Mouse (Mus musculus): ENCODE data around the gene Commd2. TPM values are rescaled to one million over a fixed set of nuclear protein-coding genes. Genes with fewer than 3 reads are reported as not detected.
A peak's percentile ranks its signal among the peaks of the same experiment; 100 is the strongest.

The Commd2 gene
- polyA plus RNA-seq, 1 experiment = 52.9 TPM

DNA sequence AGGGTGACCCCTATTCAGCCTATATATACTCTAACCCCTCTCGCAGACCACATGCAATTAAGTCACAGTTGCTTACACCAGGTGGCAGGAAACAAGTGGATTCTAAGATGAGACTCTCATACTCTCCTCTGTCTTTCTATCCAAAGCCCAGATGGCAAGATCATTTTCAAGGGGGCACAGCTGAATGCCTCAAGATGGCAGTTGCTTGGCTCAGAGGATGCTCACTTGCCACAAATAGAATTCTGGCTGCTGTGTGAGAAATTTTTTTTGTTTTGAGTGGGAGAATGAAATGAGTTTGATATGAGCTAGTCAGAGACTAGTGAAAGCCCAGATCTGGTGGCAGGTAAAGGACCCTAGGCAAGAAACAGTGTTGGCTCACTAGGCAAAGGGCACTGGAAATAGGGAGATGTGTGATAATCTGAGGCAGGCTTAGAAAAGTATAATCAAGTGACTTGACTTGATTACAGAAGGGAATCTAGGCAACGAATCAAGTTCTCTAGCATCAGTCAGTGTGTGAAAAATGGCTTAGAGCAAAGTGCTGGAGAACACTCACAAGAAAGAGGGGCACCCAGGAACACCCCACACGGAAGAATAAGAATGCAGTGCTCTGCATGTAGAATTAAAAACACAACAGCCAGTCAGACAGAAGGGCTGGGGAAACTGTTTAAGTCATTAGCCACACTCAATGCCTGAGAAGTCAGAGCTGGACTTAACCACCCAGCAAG, 16.6 kb downstream of the Commd2 start:
- H3K79me2 ChIP-seq (ENCODE audit: control insufficient read depth, insufficient read depth) = no peaks in the 10 kb centered on the region
- no peaks in the 10 kb centered on the region for H3K79me3 ChIP-seq (ENCODE audit: low read depth)
- H3ac ChIP-seq (ENCODE audit: control insufficient read depth, insufficient read length, low read depth) = no peak overlapping the region
- no peaks in the 10 kb centered on the region for H3K27me3 ChIP-seq (ENCODE audit: control insufficient read depth, insufficient read depth, insufficient read length)
- H3K4me3 ChIP-seq (ENCODE audit: insufficient read depth, poor library complexity, severe bottlenecking) = no peak overlapping the region
- TF ChIP-seq MAX (IDR thresholded peaks at IDR 0.05) = no peak
- TF ChIP-seq CEBPB (IDR thresholded peaks at IDR 0.05; ENCODE audit: low read depth) = no peak
- no peak for TF ChIP-seq FOSL1 (IDR thresholded peaks at IDR 0.05; ENCODE audit: insufficient read depth, low read length, poor library complexity, severe bottlenecking)
- TF ChIP-seq USF1 (IDR thresholded peaks at IDR 0.05; ENCODE audit: low read depth) = no peak
- TF ChIP-seq MYOD1 (IDR thresholded peaks at IDR 0.05; ENCODE audit: control insufficient read depth, insufficient read length, low read depth) = no peak
- TF ChIP-seq MYOG (IDR thresholded peaks at IDR 0.05; ENCODE audit: control insufficient read depth, extremely low read depth, insufficient read length) = no peak
- no peak for TF ChIP-seq CTCF (IDR thresholded peaks at IDR 0.05; ENCODE audit: control insufficient read depth, insufficient read depth, insufficient read length)
- H3K36me3 ChIP-seq (ENCODE audit: control insufficient read depth, insufficient read depth) = no peaks in the 10 kb centered on the region

DNA sequence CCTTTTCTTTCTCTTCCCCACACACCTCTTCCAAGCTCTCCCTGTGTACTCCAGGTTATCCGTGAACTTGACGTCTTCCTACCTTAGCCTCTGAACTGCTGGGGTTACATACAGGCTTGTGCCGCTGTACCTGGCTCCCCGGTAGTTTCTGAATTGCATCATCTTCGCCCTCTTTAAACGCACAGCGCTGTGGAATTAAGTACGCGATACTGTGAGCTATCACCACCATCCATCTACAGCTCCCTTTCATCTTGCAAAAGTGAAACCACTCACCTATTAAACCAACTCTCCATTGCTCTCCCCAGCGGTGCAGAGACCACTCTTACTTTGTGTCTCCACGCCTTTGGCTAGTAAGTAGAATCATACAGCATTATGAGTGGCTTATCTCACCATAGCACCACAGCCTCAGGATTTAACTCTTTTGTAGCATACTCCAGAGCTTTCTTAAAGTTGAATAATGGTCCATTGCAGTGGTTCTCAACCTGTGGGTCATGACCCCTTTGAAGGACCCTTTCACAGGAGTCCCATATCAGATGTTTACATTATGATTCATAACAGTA, 24.5 kb downstream of the Commd2 start:
- H3K4me3 ChIP-seq (ENCODE audit: insufficient read depth, poor library complexity, severe bottlenecking) = no peak overlapping the region
- TF ChIP-seq MYOD1 (IDR thresholded peaks at IDR 0.05; ENCODE audit: control insufficient read depth, insufficient read length, low read depth) (no peak), CEBPB (IDR thresholded peaks at IDR 0.05; ENCODE audit: low read depth) (no peak), CTCF (IDR thresholded peaks at IDR 0.05; ENCODE audit: control insufficient read depth, insufficient read depth, insufficient read length) (no peak), FOSL1 (IDR thresholded peaks at IDR 0.05; ENCODE audit: insufficient read depth, low read length, poor library complexity, severe bottlenecking) (no peak), MAX (IDR thresholded peaks at IDR 0.05) (no peak), USF1 (IDR thresholded peaks at IDR 0.05; ENCODE audit: low read depth) (no peak), MYOG (IDR thresholded peaks at IDR 0.05; ENCODE audit: control insufficient read depth, extremely low read depth, insufficient read length) (no peak)
- H3ac ChIP-seq (ENCODE audit: control insufficient read depth, insufficient read length, low read depth) = no peak overlapping the region
- no peaks in the 10 kb centered on the region for H3K27me3 ChIP-seq (ENCODE audit: control insufficient read depth, insufficient read depth, insufficient read length)
- H3K79me3 ChIP-seq (ENCODE audit: low read depth) = no peaks in the 10 kb centered on the region
- H3K79me2 ChIP-seq (ENCODE audit: control insufficient read depth, insufficient read depth) = no peaks in the 10 kb centered on the region
- no peaks in the 10 kb centered on the region for H3K36me3 ChIP-seq (ENCODE audit: control insufficient read depth, insufficient read depth)

DNA sequence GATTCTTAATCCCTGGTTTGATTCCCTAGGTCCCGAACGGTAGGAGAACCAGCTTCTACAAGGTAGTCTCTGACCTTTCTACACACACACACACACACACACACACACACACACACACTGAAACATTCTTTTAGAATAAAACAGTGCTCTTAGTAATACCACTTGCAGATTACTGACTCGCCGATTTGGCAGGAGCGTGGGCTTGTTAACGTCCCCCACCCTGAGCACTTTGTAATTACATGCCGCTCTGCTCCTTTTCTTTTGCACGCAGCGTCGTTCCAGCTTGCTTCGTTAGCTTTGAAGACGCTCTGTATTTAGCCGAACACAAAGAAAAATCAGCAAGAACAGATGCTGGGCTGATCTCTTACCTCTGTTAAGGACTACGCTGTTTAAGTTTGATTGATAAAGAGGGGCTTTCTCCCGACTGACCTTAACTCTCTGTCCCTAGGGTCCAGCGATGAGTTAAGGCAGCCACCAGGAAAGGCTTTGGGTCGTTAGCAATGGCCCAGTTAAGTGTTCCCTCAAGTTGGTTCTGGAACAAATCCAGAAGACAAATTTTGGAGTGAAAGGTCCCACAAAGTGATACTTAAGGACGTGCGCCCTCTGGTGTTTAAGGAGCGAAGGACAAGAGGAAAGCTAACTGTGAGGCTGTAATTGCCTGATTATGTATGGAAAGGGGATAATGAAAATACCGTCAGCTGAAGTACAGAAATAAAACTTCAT, 26.1 kb downstream of the Commd2 start:
- Histone ChIP-seq H3K4me3 (ENCODE audit: insufficient read depth, poor library complexity, severe bottlenecking) (no peak overlapping the region), H3K36me3 (ENCODE audit: control insufficient read depth, insufficient read depth) (no peaks in the 10 kb centered on the region), H3ac (ENCODE audit: control insufficient read depth, insufficient read length, low read depth) (no peak overlapping the region), H3K79me2 (ENCODE audit: control insufficient read depth, insufficient read depth) (no peaks in the 10 kb centered on the region), H3K27me3 (ENCODE audit: control insufficient read depth, insufficient read depth, insufficient read length) (no peaks in the 10 kb centered on the region), H3K79me3 (ENCODE audit: low read depth) (no peaks in the 10 kb centered on the region)
- TF ChIP-seq MAX (IDR thresholded peaks at IDR 0.05) (no peak), MYOD1 (IDR thresholded peaks at IDR 0.05; ENCODE audit: control insufficient read depth, insufficient read length, low read depth) (no peak), CTCF (IDR thresholded peaks at IDR 0.05; ENCODE audit: control insufficient read depth, insufficient read depth, insufficient read length) (peak; percentile 34)

DNA sequence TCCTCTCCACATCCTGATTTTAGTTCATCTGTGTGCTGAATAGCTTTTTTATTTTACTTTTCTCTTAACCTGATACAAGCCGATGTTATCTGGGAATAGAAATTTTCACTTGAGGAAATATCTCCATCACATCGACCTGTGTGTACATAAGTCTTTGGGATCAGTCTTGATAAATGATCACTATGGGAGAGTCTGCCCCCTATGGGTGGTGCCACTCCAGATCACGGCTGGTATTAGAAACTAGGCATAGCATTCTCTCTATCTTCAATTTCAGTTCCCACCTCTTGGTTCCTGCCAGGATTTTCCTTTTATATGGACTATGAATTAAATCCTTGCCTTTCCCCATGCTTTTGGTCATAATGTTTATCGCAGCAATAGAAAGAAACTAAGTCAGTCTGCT, 31.8 kb downstream of the Commd2 start:
- no peaks in the 10 kb centered on the region for H3K36me3 ChIP-seq (ENCODE audit: control insufficient read depth, insufficient read depth)
- no peak overlapping the region for H3K4me3 ChIP-seq (ENCODE audit: insufficient read depth, poor library complexity, severe bottlenecking)

DNA sequence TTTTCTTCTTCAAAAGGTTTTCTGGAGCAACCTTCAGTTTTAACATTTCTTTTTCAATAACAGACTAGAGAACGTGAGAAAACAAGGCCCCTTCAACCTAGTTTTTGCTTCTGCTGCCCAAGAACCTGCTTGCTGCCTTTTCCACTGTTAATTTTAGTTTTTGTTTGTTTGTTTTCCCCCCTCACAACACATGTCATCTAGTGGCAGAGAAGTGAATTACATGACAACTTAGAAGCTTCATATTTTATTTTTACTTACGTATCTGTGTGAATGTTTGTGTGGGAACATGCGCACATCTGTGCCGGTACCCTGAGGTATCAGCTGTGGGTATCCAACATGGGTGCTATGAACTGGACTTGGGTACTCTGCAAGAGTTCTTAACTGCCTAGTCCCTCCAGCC, 35.9 kb downstream of the Commd2 start:
- no peak overlapping the region for H3ac ChIP-seq (ENCODE audit: control insufficient read depth, insufficient read length, low read depth)
- H3K36me3 ChIP-seq (ENCODE audit: control insufficient read depth, insufficient read depth) = no peaks in the 10 kb centered on the region
- TF ChIP-seq MYOD1 (IDR thresholded peaks at IDR 0.05; ENCODE audit: control insufficient read depth, insufficient read length, low read depth) (no peak), CTCF (IDR thresholded peaks at IDR 0.05; ENCODE audit: control insufficient read depth, insufficient read depth, insufficient read length) (no peak), USF1 (IDR thresholded peaks at IDR 0.05; ENCODE audit: low read depth) (no peak), FOSL1 (IDR thresholded peaks at IDR 0.05; ENCODE audit: insufficient read depth, low read length, poor library complexity, severe bottlenecking) (no peak), CEBPB (IDR thresholded peaks at IDR 0.05; ENCODE audit: low read depth) (no peak), MYOG (IDR thresholded peaks at IDR 0.05; ENCODE audit: control insufficient read depth, extremely low read depth, insufficient read length) (no peak), MAX (IDR thresholded peaks at IDR 0.05) (no peak)
- H3K79me3 ChIP-seq (ENCODE audit: low read depth) = no peaks in the 10 kb centered on the region
- H3K4me3 ChIP-seq (ENCODE audit: insufficient read depth, poor library complexity, severe bottlenecking) = no peak overlapping the region
- no peaks in the 10 kb centered on the region for H3K79me2 ChIP-seq (ENCODE audit: control insufficient read depth, insufficient read depth)
- H3K27me3 ChIP-seq (ENCODE audit: control insufficient read depth, insufficient read depth, insufficient read length) = no peaks in the 10 kb centered on the region

More for the DNA sequence above, 31.8 kb downstream of the Commd2 start:
- Histone ChIP-seq H3K27me3 (ENCODE audit: control insufficient read depth, insufficient read depth, insufficient read length) (no peaks in the 10 kb centered on the region), H3K79me3 (ENCODE audit: low read depth) (no peaks in the 10 kb centered on the region), H3K79me2 (ENCODE audit: control insufficient read depth, insufficient read depth) (no peaks in the 10 kb centered on the region), H3ac (ENCODE audit: control insufficient read depth, insufficient read length, low read depth) (no peak overlapping the region)
- TF ChIP-seq FOSL1 (IDR thresholded peaks at IDR 0.05; ENCODE audit: insufficient read depth, low read length, poor library complexity, severe bottlenecking) (no peak), CEBPB (IDR thresholded peaks at IDR 0.05; ENCODE audit: low read depth) (no peak), USF1 (IDR thresholded peaks at IDR 0.05; ENCODE audit: low read depth) (no peak), MYOG (IDR thresholded peaks at IDR 0.05; ENCODE audit: control insufficient read depth, extremely low read depth, insufficient read length) (no peak), CTCF (IDR thresholded peaks at IDR 0.05; ENCODE audit: control insufficient read depth, insufficient read depth, insufficient read length) (no peak), MYOD1 (IDR thresholded peaks at IDR 0.05; ENCODE audit: control insufficient read depth, insufficient read length, low read depth) (no peak), MAX (IDR thresholded peaks at IDR 0.05) (no peak)

Data from C2C12 (cell line).